Mouse (Mus musculus) myocyte (in vitro differentiated cells): ENCODE results near the gene Lif.

Experiments
- POLR2A ChIP-seq: IDR thresholded peaks from one replicate; pipeline ENCODE4 v1.6.1; 2011; ENCODE audit warnings: low read depth, mild to moderate bottlenecking, control low read depth, moderate library complexity; ENCODE audit not compliant: insufficient read length
- TCF12 ChIP-seq: IDR thresholded peaks from one replicate; pipeline ENCODE4 v1.6.1; 2011; ENCODE audit warnings: mild to moderate bottlenecking, control low read depth; ENCODE audit not compliant: poor library complexity, insufficient read depth, severe bottlenecking
- USF1 ChIP-seq: IDR thresholded peaks from one replicate; pipeline ENCODE4 v1.6.1; 2011; ENCODE audit warnings: low read depth, mild to moderate bottlenecking, control low read depth, moderate library complexity

DNA sequence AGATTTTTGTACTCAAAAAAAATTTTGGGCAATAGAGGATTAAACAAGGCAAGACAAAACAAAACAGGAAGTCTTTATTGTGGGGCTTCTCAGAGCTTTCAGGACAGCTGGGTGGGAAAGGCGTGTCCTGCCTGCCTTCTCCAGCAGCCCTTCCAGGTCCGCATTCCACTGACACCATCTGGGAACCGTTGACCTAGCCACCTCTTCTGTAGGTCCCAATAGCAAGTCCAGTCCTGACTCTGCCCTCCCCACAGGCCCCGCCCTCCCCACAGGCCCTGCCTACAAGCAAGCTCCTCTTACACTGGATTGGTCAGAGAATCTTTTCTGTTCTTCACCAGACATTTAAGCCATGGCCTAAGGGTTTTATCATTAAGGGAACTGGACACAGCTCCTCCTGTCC, 26.3 kb downstream of the Lif start:
- TF ChIP-seq USF1 (no peak), POLR2A (peak; percentile 50), TCF12 (no peak)
